Mouse (Mus musculus) cerebellum, adult 9-10 months (tissue): ENCODE results near the gene Hpcal1.
"Not testable (repeated sequence)": the region's sequence is repeated elsewhere in the genome, so short reads cannot be mapped to it uniquely, and the experiment has no call there.

Experiments used
- DNase-seq: peaks from one replicate; pipeline ENCODE4 v3.0.0; 2022

Gene Hpcal1

DNA sequence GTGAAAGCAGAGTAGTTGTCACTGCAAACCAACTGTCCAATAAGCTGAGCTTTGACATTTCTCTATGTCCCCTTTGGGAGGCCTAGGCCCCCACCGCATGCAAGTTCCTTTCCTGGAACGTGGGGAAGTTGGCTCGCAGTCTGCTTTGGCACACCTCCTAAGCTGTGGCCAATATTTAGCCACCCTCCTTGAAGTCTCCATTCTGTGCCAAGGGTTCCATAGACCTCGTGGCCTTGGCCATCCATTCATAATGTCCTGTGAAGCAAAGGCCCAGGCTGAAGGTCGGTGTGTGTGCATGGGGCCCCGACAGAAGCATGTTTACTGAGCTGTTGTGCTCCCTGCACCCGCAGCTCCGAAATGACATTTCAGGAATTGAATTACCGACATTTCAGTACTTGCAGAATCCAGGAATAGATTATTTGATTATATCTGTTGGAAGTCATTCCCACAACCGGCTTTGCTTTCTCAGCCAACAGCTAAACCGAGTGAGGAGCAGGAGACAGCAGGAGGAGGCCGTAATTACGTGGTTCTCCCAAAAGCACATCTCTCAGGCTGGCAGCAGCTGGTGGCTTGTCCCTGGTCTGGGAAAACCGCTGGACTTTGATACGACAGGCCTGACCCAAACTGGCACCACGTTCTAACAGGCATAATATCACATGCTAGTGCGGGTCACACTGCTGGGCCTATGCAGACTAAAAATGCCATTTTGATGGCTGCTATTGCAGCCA, 51.1 kb downstream of the Hpcal1 start:
- DNase-seq, result peak; percentile 78

DNA sequence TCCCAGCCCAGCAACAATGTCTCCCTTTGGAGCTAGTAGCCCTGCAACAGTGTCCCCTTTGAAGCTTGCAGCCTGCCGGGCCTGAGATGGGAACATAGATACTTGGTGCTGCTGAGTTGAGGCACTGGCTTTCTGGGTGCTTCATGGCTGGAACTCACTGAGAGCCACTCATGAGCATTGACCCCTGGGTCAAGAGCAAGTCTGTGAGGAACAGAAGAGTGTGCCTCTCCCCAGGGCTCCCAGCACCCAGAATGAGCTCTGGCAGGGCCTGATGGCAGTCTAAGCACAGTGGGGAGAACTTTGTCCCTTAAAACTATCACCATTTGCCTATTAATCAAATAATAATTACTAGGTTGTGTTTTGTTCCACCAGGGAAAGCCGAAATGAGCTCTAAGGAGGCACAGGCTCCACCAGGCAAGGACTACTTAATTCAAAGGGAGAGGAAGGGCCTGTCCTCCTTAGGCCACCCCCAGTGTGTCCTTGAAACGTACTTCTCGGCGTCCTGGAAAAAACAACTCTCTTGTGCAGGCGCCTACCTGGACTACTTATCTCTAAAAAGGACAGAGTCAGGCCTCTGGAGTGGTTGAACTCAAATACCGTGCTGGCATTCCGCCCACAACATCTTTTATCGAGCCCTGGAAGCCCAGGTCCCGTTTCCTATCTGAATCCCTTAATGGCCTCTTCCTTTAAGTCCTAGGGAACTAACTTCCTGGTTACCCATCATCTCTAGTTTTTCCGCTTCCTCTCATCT, 52.1 kb downstream of the Hpcal1 start:
- no peak for DNase-seq

GRCm38 (mm10) chr12:17745431-17745830, 54.8 kb downstream of the Hpcal1 start:
- no peak for DNase-seq

- peak; percentile 98 for DNase-seq
These were observed 56.1 kb downstream of the Hpcal1 start for GRCm38 (mm10) chr12:17746725-17747124.

GRCm38 (mm10) chr12:17747191-17748154, 56.8 kb downstream of the Hpcal1 start:
- no peak for DNase-seq

DNA sequence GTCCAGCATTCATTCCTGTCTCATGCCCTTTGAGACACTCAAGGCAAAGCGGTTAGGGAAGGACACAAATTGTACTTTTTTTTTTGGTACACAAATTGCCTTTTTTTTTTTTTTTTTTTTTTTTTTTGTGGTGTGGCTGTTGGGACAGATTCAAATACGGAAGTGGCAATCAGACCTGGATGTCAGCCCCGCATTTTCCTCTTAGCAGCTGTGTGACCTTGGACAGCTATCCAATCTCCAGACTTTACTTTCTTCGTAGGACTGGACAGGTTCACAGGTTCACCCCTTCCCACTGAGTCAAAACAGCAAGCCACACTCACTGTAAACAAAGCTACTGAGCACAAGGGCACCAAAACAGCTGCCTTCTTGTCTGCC, 57.5 kb downstream of the Hpcal1 start:
- DNase-seq, result no peak

GRCm38 (mm10) chr12:17749784-17750183, 59.1 kb downstream of the Hpcal1 start:
- no peak for DNase-seq

- no peak for DNase-seq
These were observed 59.8 kb downstream of the Hpcal1 start for GRCm38 (mm10) chr12:17750500-17750899.

DNA sequence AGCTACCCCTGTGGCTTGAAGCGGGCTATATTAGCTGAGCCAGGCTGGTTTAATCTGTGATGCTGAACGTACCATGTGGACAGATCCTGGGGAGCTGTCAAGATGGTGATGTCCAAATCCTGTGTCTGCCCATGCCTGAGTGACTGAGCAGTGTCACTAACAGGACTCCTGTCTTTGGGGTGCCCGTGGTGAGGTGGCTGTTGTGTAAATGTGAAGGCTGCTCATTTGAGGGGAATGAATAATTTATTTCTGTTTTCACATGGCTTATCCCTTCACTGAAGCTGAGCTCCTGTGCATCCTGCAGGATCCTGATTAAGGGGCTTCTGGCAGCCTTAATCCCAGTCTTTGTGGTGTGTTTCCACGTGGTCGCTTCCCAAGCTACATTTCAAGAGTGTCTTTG, 62.2 kb downstream of the Hpcal1 start:
- no peak for DNase-seq

DNA sequence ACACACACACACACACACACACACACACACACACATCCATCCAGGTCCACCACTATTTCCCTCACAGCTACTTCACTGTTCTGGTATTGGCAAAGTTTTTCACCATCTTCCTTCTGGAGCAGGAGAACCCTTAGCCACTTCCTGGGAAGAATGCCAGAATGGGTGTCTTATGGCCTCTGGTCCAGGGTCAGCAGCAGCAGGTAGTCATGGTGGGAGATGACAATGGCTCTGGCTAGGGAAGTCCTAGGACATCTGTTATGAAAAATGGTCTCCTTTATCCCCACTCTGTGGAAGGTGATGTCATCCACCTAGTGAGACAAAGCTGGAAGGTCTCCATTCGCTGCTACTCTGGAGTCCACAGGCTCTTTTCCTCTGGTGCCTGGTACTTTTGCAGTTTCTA, 64.1 kb downstream of the Hpcal1 start:
- DNase-seq, result peak; percentile 60

- no peak for DNase-seq
These were observed 66.2 kb downstream of the Hpcal1 start for GRCm38 (mm10) chr12:17756891-17757290.

GRCm38 (mm10) chr12:17762286-17762933, 71.8 kb downstream of the Hpcal1 start:
- no peak for DNase-seq

- DNase-seq, result no peak
These were observed 72.4 kb downstream of the Hpcal1 start for GRCm38 (mm10) chr12:17763054-17763453.

DNA sequence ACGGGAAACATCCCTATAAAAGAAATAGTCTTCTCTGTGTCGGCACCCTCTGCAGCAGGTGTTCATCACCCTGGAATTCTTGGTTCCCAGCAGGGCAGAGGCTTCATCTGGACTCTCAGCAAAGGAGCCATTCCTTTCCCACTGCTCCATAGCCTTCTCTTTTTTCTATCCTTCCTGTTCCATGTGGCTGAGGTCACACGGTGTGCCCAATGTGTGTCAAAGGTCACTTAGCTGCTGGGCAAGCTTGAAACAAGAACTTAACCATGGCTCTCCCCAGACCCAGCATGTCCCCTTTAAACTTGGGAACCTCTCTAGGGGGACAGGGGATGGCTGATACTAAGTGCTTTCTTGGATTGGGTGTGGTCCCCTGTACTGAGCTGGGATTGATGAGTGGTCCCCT, 73.3 kb downstream of the Hpcal1 start:
- DNase-seq, result no peak

DNA sequence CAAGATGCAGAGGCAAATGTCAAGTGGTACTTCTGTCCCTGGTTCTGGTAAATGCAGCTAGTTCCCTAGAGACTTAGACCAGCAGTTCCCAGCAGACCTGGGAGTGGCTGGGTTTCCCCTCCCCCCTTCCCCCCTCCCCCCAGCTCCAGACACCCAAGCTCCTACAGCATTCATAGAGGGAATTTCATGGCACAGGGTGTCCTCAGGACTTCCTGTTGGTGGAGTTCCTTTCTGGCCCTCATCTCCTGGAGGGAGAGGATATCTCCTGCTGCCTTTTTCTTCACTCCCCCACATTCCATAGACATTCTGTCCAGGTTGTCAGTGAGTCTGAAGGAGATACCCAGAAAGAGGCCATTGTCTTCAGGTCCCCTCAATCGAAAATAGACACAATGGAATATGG, 76.9 kb downstream of the Hpcal1 start:
- not testable (repeated sequence) for DNase-seq

DNA sequence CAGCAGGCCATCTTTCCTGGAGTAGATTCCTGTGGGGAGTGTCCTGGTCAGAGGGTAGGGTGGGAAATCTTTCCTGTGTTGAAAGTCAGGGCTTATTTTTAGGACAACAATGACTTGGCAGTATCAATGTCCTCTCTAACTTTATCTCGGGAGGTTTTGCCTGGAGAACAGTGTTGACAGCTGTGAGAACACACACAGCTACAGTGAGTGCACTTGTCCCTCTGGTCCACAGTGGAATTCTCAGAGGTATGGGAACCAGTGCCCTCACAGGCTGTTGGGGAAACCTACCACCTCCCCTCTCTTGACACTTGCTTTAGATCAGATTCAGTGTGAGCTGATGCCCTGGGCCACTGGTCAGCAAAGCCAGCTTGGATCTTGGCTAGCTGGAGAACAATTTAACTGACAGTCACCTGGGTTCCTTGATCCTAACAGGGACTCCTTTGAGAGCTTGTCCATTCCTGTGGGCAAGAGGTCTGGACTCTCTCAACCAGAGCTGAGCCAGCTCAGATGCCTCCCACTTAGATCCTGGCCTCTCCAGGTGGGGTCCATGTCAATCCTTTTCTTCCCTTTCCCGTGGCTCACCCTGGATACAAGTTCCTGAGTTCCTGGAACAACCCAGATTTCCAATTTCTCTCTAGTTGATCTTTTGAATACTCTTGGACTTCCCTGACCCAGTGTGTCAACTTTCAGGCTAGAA, 79.0 kb downstream of the Hpcal1 start:
- no peak for DNase-seq

GRCm38 (mm10) chr12:17770538-17770937, 79.9 kb downstream of the Hpcal1 start:
- DNase-seq, result no peak

DNA sequence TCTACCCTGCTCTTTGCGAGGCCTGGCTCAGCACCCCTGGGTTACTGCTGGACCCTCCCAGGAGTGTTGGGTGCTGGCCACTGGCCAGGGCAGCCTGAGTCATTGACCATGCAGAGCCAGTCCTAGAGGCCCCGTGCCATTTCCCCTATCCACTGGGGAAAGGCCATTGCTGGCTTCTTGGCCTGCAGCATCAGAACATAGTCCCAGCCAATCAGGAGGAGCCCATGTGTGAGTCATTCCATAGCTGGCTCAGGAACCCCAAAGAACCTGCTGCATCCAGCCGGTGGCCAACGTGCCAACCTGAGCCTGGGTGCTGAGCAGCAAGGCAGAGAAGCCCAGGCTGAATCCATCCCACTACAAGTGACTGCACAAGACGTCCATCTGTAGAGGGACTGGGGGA, 83.1 kb downstream of the Hpcal1 start:
- peak; percentile 75 for DNase-seq

DNA sequence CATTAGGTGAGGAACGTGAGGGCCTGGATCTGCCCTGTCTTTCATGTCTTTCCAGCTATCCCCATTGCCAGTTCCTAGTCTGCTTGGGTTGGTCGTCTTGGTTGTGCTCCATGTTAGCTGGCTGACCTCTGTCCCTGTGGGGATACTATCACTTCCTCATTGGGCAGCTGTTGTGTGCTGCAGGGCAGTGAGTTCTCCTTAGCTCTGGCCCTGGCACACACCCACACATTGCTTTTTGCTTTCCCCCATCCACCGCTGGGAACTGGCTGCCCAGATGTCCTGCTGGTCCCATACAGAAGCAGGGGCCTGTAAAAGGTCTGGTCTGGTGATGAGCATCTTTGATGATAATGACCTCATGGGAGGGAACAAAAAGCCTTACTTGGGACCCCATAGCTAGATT, 84.2 kb downstream of the Hpcal1 start:
- DNase-seq, result not testable (repeated sequence)

DNA sequence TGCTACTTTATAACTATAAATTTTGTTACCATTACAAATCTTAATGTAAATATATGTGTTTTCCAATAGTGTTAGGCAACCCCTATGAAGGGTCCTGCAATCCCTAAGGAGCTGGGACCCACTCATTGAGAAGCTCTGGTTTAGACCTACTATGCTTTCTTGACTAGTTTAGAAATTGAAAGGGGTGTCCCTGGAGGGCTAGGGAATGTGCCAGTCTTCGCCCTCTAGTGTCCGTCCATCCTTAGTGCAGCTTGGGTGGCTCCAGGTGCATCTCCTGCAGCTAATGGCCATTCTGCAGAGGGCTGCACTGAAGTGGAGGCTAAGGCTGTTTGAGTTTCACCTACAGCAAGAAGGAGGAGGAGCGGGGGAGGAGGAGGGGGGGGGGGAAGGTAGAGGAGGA, 87.7 kb downstream of the Hpcal1 start:
- DNase-seq, result peak; percentile 66

- DNase-seq, result no peak
These were observed 88.4 kb downstream of the Hpcal1 start for GRCm38 (mm10) chr12:17779093-17779492.

DNA sequence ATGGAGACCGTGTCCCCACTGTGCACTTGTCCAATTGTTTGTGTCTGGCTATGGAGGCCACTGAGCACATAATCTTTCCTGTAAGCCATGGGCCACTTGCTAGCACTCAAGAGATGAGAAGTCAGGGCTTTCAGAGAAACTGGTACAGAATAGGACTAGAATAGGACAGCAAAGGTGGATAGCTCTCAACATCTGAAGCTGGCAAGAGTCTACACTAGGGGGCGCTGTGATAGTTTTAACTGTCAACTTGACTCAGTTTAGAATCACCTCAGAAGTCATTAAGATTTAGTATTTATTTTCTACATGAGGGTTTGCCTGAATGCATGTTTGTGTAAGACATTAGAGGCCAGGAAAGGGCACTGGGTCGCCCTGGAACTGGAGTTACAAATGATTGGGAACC, 98.8 kb downstream of the Hpcal1 start:
- no peak for DNase-seq
